Mouse (Mus musculus) heart, postnatal 0 days (tissue): ENCODE measurements around the gene Appl1. TPM values are rescaled to one million over a fixed set of nuclear protein-coding genes. Genes with fewer than 3 reads are reported as not detected.
"Not testable (repeated sequence)": the region's sequence is repeated elsewhere in the genome, so short reads cannot be mapped to it uniquely, and the experiment has no call there.

Experiments used
- ATAC-seq: fragments of 200-750 bp; cut with Nextera tagmentation; 2 replicates; pipeline ENCODE4 v1.8.0; 2017; ENCODE audit warnings: low read depth, moderate number of reproducible peaks, moderate library complexity; ENCODE audit not compliant: insufficient read depth
- DNase-seq: peaks from one replicate; pipeline ENCODE4 v3.0.0-alpha.2; 2016; ENCODE audit warnings: low spot score
- H3K27ac ChIP-seq: fragments of 300-500 bp; sonication (generic); 2 replicates; pipeline ENCODE4 v1.5.1; 2014; ENCODE audit warnings: low read depth, mild to moderate bottlenecking
- H3K27me3 ChIP-seq: fragments of 300-500 bp; sonication (generic); 2 replicates; pipeline ENCODE4 v1.6.1; 2014; ENCODE audit warnings: low read length, mixed read lengths; ENCODE audit not compliant: control insufficient read depth, insufficient read depth
- H3K36me3 ChIP-seq: fragments of 300-500 bp; sonication (generic); replicated peaks from 2 replicates; pipeline ENCODE4 v1.6.1; 2014; ENCODE audit warnings: low read length, mixed read lengths; ENCODE audit not compliant: control insufficient read depth, insufficient read depth
- H3K4me1 ChIP-seq: fragments of 300-500 bp; sonication (generic); 2 replicates; pipeline ENCODE4 v1.6.1; 2014; ENCODE audit warnings: antibody characterized with exemption; ENCODE audit not compliant: control insufficient read depth, insufficient read depth
- H3K4me2 ChIP-seq: fragments of 300-500 bp; sonication (generic); 2 replicates; pipeline ENCODE4 v1.6.1; 2014; ENCODE audit warnings: low read depth, mild to moderate bottlenecking, low read length, moderate library complexity
- H3K4me3 ChIP-seq: fragments of 300-500 bp; sonication (generic); 2 replicates; pipeline ENCODE4 v1.5.1; 2014; ENCODE audit warnings: low read depth, low read length
- H3K9ac ChIP-seq: fragments of 300-500 bp; sonication (generic); replicated peaks from 2 replicates; pipeline ENCODE4 v1.6.1; 2014; ENCODE audit warnings: low read depth, low read length, mixed read lengths
- H3K9me3 ChIP-seq: fragments of 300-500 bp; sonication (generic); replicated peaks from 2 replicates; pipeline ENCODE4 v1.6.1; 2016; ENCODE audit warnings: low read length; ENCODE audit not compliant: control insufficient read depth
- CTCF ChIP-seq: IDR thresholded peaks from 2 replicates; pipeline ENCODE4 v1.5.1; 2016; ENCODE audit warnings: antibody characterized with exemption, control low read depth, low read depth
- EP300 ChIP-seq: IDR thresholded peaks from 2 replicates; pipeline ENCODE4 v1.6.1; 2016; ENCODE audit warnings: antibody characterized with exemption, low read depth
- WGBS: fragments of 180-500 bp; shearing (Covaris S2); extraction: QIAGEN DNeasy Blood & Tissue Kit; methylation state at CpG from one replicate; pipeline ENCODE4 v1.1.7; 2014; 5-methylcytosine and 5-hydroxymethylcytosine counted together
- polyA plus RNA-seq: library from polyadenylated mRNA; unstranded; fragments of >200 nt; fragmentation: Nextera tagmentation; extraction: Ambion mirVana; gene quantifications from 2 replicates; pipeline ENCODE4 v1.2.1, GENCODE M21; 2015
- total RNA-seq: library from RNA; depleted of rRNA; stranded (reverse); fragments of >200 nt; gene quantifications from 2 replicates; pipeline ENCODE4 v1.2.3, GENCODE M21; 2014; ENCODE audit warnings: low replicate concordance

Appl1 gene
- total and polyA plus RNA-seq, 2 experiments from 2014 or later = 14.9 to 26.8 TPM

- Histone ChIP-seq H3K9me3 (no peaks in the 10 kb centered on the region), H3K4me2 (no peak overlapping the region), H3K36me3 (peaks cover 26% of the 10 kb centered on the region), H3K4me3 (no peak overlapping the region), H3K27ac (no peak overlapping the region), H3K9ac (no peak overlapping the region), H3K27me3 (no peaks in the 10 kb centered on the region), H3K4me1 (no peaks in the 10 kb centered on the region)
- ATAC-seq = no peak
- TF ChIP-seq CTCF (no peak), EP300 (no peak)
- no peak for DNase-seq
- 76% methylated on average over 1 of the region's 1 CpGs for WGBS
Measured at GRCm38 (mm10) chr14:26960518-26960917, 10.5 kb downstream of the Appl1 start.

GRCm38 (mm10) chr14:26956139-26956538 is 14.9 kb downstream of the Appl1 start:
- H3K27ac ChIP-seq, DNase-seq, H3K27me3 ChIP-seq, H3K4me3 ChIP-seq, H3K9ac ChIP-seq, ATAC-seq, H3K4me1 ChIP-seq, H3K4me2 ChIP-seq, H3K9me3 ChIP-seq: not testable (repeated sequence)
- peaks cover 24% of the 10 kb centered on the region for H3K36me3 ChIP-seq
- WGBS = 95% methylated on average over 2 of the region's 2 CpGs

- no peak for ATAC-seq
- Histone ChIP-seq H3K4me2 (no peak overlapping the region), H3K9ac (no peak overlapping the region), H3K4me1 (no peaks in the 10 kb centered on the region), H3K9me3 (no peaks in the 10 kb centered on the region), H3K27me3 (no peaks in the 10 kb centered on the region), H3K4me3 (no peak overlapping the region), H3K36me3 (peaks cover 13% of the 10 kb centered on the region; the same call in 1 of the 2 replicates), H3K27ac (no peak overlapping the region)
- no peak for TF ChIP-seq CTCF
- no peak for TF ChIP-seq EP300
- DNase-seq = no peak
- 71% methylated on average over 4 of the region's 4 CpGs for WGBS
Measured at GRCm38 (mm10) chr14:26935558-26935957, 35.5 kb downstream of the Appl1 start.

GRCm38 (mm10) chr14:26934891-26935290 is 36.1 kb downstream of the Appl1 start:
- H3K4me2 ChIP-seq = no peak overlapping the region
- H3K36me3 ChIP-seq = peaks cover 12% of the 10 kb centered on the region; the same call in 1 of the 2 replicates
- H3K27me3 ChIP-seq = no peaks in the 10 kb centered on the region
- no peaks in the 10 kb centered on the region for H3K9me3 ChIP-seq
- H3K4me3 ChIP-seq = no peak overlapping the region
- no peak overlapping the region for H3K27ac ChIP-seq
- 88% methylated on average over 3 of the region's 3 CpGs for WGBS
- no peak overlapping the region for H3K9ac ChIP-seq
- TF ChIP-seq CTCF (no peak), EP300 (no peak)
- DNase-seq (no peak), ATAC-seq (no peak)
- H3K4me1 ChIP-seq = no peaks in the 10 kb centered on the region

GRCm38 (mm10) chr14:26923702-26924421 is 47.2 kb downstream of the Appl1 start:
- Histone ChIP-seq H3K36me3 (peaks cover 52% of the 10 kb centered on the region), H3K4me1 (0 out of 2 replicates have a peak, but pooled peaks cover 6% of the 10 kb centered on the region), H3K4me3 (no peak overlapping the region), H3K9me3 (no peaks in the 10 kb centered on the region), H3K9ac (no peak overlapping the region), H3K27ac (no peak overlapping the region), H3K4me2 (no peak overlapping the region), H3K27me3 (no peaks in the 10 kb centered on the region)
- ATAC-seq (no peak), DNase-seq (no peak)
- 56% methylated on average over 5 of the region's 5 CpGs for WGBS
- no peak for TF ChIP-seq EP300
- TF ChIP-seq CTCF = no peak

- H3K4me1 ChIP-seq = 0 out of 2 replicates have a peak, but pooled peaks cover 6% of the 10 kb centered on the region
- no peak for ATAC-seq
- H3K36me3 ChIP-seq = peaks cover 44% of the 10 kb centered on the region
- no peak for TF ChIP-seq EP300
- no peak for TF ChIP-seq CTCF
- 94% methylated on average over 3 of the region's 3 CpGs for WGBS
- H3K27ac ChIP-seq = no peak overlapping the region
- no peak for DNase-seq
- no peak overlapping the region for H3K4me3 ChIP-seq
- H3K4me2 ChIP-seq = no peak overlapping the region
- no peak overlapping the region for H3K9ac ChIP-seq
- no peaks in the 10 kb centered on the region for H3K9me3 ChIP-seq
- no peaks in the 10 kb centered on the region for H3K27me3 ChIP-seq
Measured at GRCm38 (mm10) chr14:26919310-26919709, 51.7 kb downstream of the Appl1 start.
